Mouse (Mus musculus): ENCODE data around the gene Rbm38. TPM values are rescaled to one million over a fixed set of nuclear protein-coding genes. Genes with fewer than 3 reads are reported as not detected.

Gene Rbm38
- 100 to 1,000 TPM; 159 to 183 TPM for total RNA-seq (2023)

DNA sequence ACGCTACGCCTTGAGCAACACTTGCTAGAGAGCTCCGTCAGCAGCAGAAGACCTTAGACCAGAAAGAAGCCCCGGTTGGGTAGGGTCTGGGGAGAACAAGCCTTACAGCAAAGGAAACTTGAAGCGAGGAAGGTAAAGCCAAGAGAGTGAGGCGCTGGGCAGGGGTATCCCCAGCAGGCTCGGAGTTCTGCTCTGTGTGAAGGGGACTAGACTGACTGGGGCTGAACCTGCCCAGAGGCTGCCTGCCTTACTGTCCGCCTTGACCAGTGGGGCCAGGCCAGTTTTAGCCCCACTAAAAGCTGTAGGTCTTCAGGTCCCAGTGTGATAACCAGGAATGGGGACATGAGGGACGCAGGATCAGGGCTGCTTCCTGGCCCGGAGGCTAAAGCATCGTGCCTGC lies at the start of gene Rbm38:
Gene Rbm38, plus strand, starts transcription at position 69 of the 400 bp plus-strand sequence.

DNA sequence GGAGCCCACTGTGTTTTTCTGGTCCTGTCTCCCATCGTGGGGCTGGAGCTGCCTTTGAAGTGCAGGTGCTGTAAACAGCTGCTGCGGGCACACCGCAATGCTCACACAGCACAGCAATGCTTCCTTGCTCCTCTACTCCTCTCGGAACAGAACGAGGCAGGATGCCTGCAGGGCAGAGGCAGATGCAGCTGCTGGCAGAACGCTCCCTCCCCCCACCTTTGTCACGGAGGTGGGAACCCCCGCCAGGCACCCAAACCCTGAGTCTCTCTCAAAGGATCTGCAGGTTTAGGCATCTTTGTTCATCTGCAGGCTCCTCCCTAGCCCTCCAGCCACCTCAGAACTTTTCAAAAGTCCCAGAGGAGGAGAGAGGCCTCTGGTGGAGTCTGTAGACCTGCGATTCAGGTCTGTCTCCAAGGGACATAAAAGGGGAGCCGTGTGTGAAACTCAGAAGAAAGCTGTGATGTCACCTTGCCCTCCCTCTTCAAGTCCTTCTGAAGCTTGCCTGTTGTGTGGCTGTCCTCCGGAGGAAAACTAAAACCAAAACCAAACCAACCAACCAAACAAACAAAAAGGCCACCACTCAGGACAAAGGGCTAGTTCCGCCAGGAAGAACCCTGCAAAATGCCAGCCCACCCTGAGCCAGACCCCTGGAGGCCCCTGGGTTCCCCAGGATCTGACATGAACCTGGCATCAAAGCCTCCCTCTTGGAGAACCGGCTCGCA lies 42.7 kb upstream of the Rbm38 start, which contains the start of gene Spo11:
Gene Spo11, plus strand, starts transcription at position 292 of the 722 bp plus-strand sequence.

DNA sequence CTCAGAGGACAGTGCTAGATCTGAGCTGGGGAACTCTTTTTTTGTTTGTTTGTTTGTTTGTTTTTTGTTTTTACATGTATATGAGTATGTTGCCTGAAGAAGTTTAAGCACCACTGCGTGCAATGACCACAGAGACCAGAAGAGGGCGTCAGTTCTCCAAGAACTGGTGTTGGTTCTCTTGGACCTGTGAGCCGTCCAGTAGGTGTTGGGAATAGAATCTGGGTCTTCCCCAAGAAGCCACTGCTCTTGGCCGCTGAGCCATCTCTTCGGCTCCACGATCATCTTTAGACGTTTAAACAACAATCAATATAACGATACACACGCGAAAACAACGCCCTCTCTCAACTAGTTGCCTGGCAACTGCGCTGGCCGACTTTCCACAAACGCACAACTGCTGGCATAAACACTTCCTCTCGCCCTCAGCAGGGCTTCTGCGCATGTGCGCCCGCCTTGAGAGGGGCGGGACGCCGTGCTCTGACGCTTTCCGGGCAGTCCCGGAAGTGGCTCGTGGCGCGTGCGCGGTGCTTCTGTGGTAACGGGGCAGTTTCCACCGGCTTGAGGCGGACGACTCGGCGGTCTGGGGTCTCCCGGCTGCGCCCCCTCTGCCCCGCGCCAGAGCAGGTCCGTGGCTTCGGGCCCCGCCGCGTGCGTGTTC lies 20.5 kb upstream of the Rbm38 start, which contains the start of gene Rae1:
Gene Rae1, plus strand, starts transcription at position 488 of the 655 bp plus-strand sequence.

Other genes with a start within 250 kb of the Rbm38 start
- gene Bmp7, start 80.2 kb upstream of the Rbm38 start, total RNA-seq (2023), result not detected
- under 1 TPM; 0.59 to 0.70 TPM for gene Spo11, start 42.8 kb upstream of the Rbm38 start, total RNA-seq (2023)
- gene Rae1, start 20.4 kb upstream of the Rbm38 start, total RNA-seq (2023), result 10 to 100 TPM; 89.0 to 99.2 TPM
- not detected for gene Ctcfl, start 99.0 kb downstream of the Rbm38 start, total RNA-seq (2023)
- gene Pck1, start 132.6 kb downstream of the Rbm38 start, total RNA-seq (2023), result not detected
- 10 to 100 TPM; 33.7 to 41.1 TPM for gene Zbp1, start 198.4 kb downstream of the Rbm38 start, total RNA-seq (2023)